Mouse (Mus musculus) forelimb bud, embryonic 11.5 days (tissue): ENCODE results near the gene Ralgapb.
A peak's percentile ranks its signal among the peaks of the same experiment; 100 is the strongest.
"Not testable (repeated sequence)": the region's sequence is repeated elsewhere in the genome, so short reads cannot be mapped to it uniquely, and the experiment has no call there.

Experiments
- DNase-seq: peaks from one replicate; pipeline ENCODE4 v3.0.0-alpha.2; 2012; ENCODE audit warnings: low read depth, low spot score

Gene Ralgapb

DNA sequence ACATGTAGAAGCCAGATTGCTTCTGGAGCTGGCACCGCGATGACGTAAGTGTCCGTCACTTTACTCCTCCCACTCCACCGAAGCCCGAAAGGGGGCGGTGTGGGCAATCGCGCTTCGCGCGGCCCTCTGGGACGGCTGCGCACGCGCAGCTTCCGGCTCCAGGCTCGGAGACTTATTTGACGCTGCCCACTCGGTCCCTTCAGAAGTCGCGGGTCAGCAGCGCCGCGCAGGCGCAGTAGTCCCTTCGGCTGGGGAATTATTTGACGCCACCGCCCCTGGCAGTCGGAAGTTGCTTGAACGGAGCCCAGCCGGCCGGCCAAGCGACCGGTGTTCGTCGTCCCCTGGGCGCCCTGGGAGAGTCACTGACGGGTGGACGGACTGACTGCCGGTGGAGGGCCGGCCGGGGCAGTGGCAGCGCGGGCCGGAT, at the start of gene Ralgapb:
Gene Ralgapb, plus strand, starts transcription at position 254 of the 427 bp plus-strand sequence.
- DNase-seq: peak; percentile 100

DNA sequence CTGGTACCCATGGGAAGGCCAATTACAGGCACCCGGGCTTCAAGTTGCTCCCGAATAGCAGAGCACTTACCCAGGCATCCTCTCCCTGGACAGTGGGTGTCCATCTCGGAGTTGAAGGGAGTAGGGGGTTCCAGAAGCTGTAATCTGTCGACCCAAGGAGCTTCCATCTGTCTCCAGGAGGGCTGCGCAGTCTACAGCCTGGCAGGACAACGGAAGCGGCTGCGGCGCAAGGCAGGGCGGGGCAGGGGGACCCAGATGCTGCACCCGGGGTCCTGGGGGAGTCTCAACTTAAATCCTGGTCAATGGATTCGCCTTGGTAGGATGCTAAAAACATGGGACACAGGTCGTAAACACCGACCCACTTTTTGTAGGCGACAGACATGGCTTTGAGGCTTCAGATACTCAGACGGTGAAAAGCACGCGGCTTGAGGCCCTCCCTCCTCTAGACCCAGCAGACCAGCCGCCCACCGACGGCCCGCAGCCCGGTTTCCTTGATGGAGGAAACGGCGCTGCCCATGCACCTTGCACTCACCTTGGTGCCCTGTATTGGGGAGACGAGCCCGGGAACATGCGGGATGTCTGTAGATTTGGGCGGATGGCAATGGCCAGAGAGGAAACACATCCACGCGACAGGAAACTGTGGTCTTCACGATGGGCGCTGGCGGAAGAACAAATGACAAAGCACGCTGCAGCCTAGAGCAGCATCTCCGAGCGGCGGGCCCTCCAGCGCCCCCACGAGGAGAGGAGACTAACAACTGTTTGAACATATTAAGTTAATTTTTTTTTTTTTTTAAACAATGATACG, 48.6 kb upstream of the Ralgapb start:
- peak; percentile 85 for DNase-seq

GRCm38 (mm10) chr2:158361678-158362320, 47.8 kb upstream of the Ralgapb start:
- DNase-seq: peak; percentile 23

- no peak for DNase-seq
Observed at GRCm38 (mm10) chr2:158364175-158364574, 45.5 kb upstream of the Ralgapb start.

DNA sequence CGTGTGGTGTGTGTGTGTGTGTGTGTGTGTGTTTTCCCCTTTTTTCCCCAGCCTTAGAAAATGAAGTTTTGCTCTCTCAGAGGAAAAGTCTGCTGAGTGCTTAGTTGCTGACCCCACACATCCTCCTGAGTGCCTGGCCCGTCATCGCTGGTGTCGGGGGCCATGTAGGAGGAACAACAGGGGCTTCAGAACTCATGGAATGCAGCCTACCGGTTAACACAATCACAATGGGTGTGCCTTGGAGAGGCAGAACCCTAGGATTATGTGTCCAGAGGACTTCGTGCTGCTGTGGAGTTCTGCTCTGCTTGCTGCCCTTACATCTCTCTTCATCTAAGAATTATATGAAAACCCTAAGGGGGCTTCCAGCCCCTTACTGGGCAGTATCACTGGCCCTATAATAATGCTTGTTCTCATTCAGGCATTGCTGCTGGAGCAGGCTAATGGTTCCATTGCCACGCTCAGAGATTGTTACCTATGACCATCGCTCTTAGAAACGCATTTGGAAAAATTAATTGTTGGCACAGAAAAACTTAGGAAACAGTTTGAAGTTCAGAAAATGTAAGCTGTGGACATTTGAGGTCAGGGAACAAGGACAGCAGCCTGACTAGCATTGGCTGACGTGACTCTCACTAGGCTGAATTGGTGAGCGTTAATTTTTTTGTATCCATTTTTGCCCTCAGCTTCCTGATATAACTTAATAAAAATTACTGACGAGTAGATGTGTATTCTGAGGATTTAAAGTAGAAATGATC, 44.4 kb upstream of the Ralgapb start:
- no peak for DNase-seq

- DNase-seq: no peak
Observed at GRCm38 (mm10) chr2:158367654-158368053, 42.0 kb upstream of the Ralgapb start.

DNA sequence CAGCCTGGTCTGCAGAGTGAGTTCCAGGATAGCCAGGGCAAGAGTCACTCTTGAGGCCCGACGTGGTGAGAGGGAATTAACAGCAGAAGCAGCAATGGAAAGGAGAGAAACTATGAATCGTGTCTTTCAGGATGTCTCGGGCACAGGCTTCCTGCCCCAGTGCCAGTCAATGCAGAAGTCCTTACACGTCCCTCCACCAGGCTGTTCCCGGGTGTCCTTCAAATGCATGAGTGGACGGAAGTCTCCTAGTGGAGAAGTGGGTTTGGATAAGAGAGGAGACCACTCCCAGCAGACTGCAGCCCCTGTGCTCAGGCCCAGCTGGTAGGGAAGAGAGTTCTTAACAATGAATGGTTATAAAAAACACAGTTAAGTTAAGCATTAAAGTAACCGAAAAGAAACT, 41.3 kb upstream of the Ralgapb start:
- no peak for DNase-seq

- DNase-seq: no peak
Observed at GRCm38 (mm10) chr2:158369474-158370172, 40.0 kb upstream of the Ralgapb start.

- no peak for DNase-seq
Observed at GRCm38 (mm10) chr2:158370173-158370550, 39.5 kb upstream of the Ralgapb start.

DNA sequence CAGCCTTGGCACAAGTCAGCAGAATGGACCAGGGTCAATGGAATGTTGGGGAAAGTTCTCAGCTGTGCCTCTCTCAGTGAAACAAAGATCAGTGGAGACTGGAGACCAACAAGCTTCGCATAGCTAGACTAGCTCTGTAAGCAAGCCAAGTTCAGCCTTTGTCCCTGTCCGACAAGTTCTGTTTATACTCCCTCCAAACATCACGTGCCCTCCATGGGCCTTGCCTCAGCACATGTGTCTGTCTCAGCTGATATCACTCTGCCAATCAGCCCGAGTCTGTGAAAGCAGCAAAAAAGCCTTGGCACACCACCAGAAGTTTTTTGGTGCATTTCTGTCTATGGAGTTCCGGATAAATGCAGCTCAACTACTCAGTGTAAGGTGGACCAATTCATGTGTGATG, 36.6 kb upstream of the Ralgapb start:
- DNase-seq: no peak

DNA sequence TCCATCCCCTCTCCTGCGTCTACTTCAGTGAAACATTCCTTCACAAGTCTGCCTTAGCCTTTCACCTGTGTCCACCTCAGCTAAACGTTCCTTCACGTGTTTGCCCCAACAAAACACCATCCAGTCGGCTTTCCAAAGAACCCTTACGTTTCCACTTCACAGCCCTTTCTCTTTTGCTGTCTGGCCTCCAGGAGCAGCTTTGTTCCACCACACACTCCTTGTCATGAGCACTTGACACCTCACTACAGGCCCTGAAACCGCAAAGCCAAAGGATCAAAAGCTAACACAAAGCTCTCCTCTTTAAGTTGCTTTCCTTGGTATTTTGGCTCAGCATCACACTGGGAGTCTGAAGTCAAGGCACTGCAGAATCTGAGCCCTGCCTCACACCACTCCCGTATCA, 36.1 kb upstream of the Ralgapb start:
- no peak for DNase-seq

DNA sequence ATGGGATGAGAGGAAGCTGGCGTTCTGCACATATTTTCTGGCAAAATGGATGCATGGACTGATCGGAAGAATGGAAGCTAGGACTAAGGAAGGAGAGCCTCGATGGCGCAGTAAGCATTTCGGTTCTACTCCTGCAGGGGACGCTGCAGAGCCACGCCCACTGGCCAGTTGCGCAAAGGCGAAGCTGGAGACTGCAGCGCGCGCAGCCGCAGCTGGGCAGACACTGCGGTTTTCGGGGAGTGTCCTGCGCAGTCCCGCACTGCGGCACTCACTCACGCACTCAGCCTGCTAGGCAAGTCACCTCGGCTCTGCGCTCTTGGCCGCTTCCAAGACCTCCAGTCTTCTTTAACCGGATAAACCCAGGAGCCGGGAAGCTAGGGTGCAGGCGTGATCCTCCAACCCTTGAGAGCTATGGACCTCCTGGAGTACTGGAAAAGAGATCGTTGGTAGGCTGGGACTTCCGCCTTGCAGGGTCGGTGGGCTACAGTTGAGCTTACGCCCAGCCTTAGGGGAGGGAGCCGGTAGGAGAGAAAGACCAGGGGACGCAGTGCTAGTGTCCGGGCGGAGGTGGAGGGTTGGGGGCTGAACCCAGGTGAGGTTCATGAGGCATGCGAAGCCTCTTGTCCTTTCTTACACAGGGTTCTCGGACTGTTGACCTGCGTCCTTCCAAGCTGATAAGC, 34.1 kb upstream of the Ralgapb start, which contains the start of gene Snhg11:
Gene Snhg11, plus strand, starts transcription at position 196 of the 680 bp plus-strand sequence.
- DNase-seq: peak; percentile 54

DNA sequence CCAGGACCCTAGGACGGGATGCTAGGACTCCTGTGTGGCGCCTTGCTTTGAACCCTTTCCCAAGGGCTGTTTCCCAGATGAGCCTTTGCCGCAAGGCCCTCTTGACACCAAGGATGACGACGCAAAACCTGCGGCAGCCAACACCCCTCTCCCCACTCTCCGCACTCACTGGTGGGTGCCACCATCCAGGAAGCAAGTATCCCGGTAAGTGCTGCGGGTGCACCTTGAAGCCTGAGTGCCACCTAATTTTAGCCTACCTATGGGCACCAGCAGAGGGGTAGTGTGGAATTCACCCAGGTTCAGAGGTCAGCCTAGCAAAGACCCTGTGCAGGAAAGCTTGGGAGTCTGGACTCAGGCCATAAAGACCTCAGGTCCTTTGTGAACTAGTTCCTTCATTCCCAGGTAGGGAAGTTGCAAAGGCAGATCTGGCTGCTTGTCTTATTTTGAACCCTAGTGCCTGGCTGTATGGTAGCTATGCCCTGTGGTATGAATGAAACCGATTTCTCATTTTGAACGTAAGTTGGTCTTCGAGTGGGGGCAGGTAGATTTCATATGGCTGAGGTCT, 33.4 kb upstream of the Ralgapb start:
- no peak for DNase-seq

DNA sequence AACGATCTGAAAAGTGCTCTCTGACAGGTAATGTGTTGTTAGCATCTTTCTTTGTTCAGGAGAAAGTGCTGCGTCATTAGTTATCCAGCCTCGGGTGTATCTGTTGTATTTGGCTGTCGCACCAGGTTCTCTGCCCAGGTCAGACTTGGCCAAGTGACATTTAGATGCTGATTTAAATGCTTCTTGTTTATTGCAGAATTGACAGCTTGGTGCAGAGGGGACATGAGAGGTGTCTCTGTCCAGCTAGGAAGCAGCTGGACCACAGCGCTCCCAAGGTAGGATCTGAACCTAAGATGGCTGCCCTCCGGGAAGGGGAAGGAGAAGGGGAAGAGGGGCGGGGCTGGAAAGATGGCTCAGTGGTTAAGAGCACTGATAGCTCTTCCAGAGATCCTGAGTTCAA, 32.9 kb upstream of the Ralgapb start:
- no peak for DNase-seq

DNA sequence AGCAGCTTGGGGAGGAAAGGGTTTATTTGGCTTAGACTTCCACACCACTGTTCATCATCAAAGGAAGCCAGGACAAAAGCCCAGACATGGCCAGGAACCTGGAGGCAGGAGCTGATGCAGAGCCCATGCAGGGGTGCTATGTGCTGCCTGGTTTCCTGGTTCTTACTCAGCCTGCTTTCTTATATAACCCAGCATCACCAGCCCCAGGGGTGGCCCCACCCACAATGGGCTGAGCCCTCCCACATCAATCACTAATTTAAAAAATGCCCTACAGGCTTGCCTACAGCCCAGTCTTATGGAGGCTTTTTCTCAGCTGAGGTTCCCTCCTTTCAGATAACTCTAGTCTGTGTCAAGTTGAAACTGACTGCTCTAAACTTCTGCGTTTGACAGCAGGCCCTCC, 31.8 kb upstream of the Ralgapb start:
- no peak for DNase-seq

DNA sequence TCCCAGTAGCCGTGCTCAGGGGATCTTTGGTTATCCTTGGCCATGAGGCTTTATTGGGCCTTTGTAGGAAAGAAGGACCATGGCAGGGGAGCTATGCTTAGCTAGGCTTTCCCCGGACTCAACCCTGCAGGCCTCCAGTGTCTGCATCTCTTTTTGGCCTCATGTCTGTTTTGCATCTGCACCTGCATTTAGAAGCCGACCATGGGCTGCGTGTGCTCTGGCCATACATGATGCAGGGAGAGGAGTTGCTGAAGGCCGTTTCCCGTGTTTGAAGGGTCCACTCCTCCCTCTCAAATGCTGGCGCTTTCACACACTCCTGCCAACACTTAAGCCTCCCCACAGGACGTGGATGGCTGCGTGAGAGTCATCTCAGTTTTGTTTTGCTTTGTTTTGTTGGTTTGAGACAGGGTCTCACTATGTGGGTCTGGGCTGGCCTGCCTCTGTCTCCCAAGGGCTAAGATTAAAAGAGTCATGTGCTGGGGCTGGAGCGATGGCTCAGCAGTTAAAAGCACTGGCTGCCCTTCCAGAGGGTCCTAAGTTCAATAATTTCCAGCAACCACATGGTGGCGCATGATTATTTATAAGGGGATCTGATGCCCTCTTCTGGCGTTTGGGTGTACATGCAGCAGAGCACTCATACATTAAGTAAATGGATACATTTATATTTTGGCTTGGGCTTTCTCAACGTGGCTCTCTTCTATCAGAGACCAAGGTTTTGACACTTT, 30.1 kb upstream of the Ralgapb start:
- DNase-seq: peak; percentile 84

- no peak for DNase-seq
Observed at GRCm38 (mm10) chr2:158386072-158386471, 23.6 kb upstream of the Ralgapb start.

GRCm38 (mm10) chr2:158389421-158389820, 20.2 kb upstream of the Ralgapb start:
- DNase-seq: no peak

DNA sequence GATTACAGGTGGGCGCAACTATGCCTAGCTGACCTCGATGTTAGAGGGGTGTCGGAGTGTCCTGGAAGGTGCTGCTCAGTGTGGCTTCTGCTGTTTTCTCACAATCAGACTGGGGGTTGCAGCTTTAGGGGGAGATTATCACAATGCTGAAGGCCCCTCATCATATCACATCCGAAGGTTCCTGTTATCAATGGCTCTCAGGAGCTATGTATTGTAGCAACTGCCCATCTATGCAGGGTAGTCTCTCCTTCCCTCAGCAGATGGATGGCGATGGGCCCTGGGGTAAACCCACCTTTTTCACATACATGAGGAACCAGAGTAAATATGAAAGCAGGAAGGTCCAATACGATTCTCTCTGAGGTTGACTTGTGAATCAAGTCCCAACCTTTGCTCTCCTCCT, 13.3 kb upstream of the Ralgapb start:
- DNase-seq: no peak

- DNase-seq: not testable (repeated sequence)
Observed at GRCm38 (mm10) chr2:158397140-158397539, 12.5 kb upstream of the Ralgapb start.
